Mouse (Mus musculus): ENCODE measurements around the gene Msrb3.
"Not testable (repeated sequence)": the region's sequence is repeated elsewhere in the genome, so short reads cannot be mapped to it uniquely, and the experiment has no call there.

Gene Msrb3

DNA sequence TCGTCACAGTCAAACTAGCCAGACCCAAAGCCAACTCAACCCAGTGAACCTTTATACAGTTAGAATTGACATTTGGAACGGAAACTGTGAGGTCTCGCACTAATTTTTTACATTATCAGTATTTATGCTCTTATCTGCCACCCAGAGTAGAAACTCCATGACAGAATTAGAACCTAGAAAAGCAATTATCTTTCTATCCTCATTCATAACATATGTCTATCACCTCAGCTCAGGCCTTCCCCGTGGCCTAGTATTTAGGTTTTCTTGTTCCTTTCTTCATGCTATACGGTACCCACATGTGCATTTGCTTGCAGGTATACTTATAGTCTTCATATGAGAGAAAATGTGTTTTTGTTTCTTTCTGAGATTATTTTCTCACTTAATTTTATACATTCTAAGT is 146.4 kb downstream of the Msrb3 start:
- DNase-seq (ENCODE audit: low read depth in 1 of 2, low spot score in 2 of 2) = no peak

DNA sequence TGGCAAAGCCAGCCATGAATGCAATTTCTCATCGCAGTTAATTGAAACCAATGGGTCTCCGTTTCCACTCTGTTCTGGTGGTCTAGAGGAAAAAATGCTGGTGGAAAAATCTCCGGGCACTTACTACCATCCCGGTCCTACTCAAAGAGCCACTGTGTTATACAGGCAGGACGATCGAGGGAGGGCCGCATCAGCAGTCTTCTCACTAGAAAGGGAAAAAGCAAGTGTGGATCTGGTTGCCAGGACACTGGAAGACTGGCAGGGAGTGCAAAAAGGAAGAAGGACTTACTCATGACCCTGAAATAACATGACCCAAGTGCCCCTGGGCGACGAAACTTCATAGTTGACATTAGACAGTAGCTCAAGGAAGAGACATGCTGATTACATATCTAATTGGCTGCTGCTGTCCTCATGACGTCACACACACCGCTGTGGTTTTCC is 147.1 kb downstream of the Msrb3 start:
- no peak for DNase-seq (ENCODE audit: low read depth in 1 of 2, low spot score in 2 of 2)

DNA sequence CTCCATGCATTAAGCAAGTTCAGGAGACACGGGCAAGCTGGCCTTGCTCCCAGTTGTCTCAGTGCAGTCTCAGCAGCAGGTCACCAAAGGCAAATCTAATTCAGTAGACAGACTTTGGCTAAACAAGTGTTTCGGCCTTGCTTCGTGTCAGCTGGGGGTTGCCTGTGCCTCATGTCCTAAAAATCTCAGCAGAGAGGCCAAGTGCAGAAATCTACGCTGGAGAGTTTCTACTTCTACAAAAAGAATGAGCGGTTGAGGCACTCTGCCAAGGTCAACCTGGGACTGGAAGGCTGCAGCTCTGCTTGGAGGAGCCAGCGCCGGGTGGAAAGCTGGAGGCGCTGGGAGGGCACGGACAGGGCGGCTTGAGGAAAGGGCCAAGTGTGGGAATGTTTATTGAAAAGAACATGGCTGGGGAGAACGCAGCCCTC is 147.6 kb downstream of the Msrb3 start:
- DNase-seq (ENCODE audit: low read depth in 1 of 2, low spot score in 2 of 2) = no peak

DNA sequence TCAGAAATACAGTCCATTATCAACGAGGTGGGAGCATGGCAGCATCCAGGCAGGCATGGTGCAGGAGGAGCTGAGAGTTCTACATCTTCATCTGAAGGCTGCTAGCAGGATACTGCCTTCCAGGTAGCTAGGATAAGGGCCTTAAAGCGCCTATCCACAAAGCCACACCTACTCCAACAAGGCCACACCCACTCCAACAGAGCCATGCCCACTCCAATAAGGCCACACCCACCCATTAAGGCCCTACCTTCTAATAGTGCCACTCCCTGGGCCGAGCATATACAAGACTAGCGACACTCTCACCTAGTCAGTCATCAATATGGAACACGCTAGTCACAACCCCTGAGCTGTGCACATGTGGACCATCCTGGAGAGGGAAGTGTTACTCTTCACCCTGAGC is 149.3 kb downstream of the Msrb3 start:
- not testable (repeated sequence) for DNase-seq (ENCODE audit: low read depth in 1 of 2, low spot score in 2 of 2)

DNA sequence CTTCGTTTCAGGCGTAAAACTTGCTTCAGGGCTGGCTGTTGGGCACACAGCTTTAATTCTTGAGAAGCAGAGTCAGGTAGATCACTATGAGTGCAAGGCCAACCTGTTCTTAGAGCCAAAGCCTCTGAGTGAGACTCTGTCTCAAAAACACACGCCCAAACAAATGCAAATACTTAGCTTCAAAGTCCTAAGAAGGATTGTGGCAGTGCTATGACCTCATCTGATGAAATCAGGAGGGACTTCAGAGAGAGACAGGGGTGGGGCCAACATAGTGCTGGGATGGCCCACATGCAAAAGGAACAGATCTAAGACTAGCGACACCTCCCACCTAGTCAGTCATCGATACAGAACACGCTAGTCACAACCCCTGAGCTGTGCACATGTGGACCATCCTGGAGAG is 150.7 kb downstream of the Msrb3 start:
- no peak for DNase-seq (ENCODE audit: low read depth in 1 of 2, low spot score in 2 of 2)

DNA sequence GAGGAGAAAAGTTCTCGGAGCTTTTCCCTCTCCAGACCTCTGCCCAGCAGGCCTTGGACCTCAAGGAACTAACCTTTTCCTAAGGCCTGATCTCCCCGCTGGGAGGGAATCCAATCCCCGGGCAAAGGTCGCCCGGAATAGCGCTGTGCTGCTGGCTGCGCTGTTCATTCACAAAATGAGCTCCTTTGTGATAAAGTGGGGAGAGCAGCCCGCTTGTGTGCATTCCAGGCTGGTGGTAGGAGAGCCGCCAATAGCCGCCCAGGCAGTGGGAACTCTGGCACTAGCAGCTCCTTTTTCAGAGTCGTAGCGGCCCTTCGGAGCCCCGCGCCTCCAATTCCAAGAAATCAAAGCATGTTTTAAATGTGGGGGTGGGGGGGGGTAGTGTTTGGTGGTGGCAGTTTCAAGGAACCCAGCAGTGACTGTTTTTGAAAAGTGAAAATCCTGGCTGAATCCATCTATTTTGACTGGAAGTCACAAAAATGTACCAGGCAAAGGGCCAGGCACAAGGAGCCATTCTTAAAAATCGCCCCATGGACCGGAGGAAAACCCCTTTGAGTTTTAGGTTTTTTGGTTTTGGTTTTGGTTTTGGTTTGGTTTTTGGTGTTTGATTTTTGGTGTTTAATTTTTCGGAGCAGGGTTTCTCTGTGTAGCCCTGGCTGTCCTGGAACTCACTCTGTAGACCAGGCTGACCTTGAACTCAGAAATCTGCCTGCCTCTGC is 153.6 kb downstream of the Msrb3 start:
- no peak for DNase-seq (ENCODE audit: low read depth in 1 of 2, low spot score in 2 of 2)

DNA sequence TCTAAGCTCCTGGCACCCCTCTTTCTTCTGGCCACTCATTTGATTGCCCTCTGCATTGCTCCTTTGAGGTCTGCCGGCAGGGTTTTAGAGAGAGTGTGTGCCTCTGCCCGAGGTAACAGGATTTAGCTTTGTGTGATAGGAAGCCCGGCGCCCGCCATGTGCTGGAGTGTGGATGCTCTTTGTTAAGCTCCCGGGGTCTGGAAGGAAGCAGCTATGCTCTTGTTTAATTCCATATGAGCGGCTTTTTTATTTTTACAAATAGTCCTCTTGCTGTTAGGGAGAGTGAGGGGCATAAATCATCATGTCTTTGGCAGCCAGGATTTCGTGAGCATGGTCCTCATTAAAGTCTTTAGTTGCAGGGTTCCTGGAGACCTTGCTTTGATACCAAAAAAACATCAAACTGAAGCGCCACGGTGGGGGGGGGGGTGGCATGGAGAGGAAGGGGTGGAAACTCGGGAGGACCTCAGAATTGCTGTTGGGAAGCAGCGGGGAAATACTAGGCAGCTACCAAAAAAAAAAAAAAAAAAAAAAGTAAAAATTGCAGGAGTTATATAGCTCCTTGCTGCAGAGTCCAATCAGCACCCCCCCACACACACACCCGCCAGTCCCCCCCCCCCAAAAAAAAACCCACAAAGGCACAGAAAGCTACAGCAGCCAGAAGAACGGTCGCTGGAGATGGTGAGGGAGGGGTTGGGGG is 154.3 kb downstream of the Msrb3 start:
- no peak for DNase-seq (ENCODE audit: low read depth in 1 of 2, low spot score in 2 of 2)

DNA sequence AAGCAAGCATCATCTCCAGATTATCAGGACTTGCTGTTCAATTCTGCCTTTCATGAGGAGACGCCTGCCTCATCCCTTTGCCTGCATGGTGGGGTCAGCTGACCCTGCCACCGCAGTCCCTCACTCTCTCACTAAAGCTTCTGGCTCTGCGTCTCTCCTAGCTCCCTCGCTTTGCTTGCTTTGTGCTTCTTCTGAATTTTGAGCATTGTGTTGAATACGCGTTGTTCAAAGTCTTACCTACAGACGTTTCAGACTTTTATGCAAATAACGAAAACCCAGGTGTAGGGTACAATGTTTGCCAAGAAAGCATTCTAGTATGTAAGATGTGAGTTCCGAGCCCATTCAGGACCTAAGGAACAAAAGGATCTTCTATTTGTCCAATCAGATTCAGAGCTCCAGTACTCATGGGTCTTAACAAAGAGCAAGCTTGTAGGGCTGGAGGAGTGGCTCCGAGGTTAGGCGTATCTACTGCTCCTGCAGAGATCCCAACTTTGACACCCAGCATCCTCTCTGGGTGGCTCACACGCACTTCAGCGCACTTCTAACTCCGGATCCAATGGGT is 162.3 kb downstream of the Msrb3 start:
- no peak for DNase-seq (ENCODE audit: low read depth in 1 of 2, low spot score in 2 of 2)

DNA sequence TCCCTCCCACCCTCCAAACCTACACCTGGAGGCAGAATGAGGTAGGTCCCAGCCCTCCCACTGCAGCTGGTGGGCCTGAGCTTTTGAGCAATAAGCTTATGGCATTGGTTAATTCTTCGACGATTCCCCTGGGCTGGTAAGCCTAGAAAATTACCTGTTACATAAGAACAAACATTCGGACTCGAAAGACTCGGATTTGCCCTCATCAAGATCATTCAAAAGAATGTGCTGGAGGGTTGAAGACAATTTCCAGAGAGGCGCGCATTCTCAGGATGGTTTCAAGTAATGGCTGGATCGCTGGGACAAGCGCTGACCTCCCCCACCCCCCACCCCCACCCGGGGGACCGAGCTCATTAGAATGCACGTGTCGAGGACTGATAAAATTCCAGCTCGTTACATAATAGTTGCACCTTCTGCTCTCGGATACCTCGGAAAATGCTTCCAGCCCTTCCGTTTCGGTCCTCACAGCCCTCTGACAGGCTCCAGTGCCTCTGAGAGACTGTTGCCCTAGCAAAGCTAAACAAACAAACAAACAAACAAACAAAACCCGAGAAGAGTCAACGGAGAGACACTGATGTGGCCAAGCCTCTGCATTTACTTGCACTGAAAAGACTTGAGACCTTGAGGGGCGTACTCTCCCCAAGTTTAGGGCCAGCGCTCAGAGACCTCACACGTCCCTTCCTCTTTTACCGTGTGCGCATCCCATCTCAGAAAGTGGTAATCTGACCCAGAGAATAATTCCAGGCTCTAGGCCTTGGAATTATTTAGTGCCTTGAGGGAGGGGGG is 163.0 kb downstream of the Msrb3 start:
- DNase-seq (ENCODE audit: low read depth in 1 of 2, low spot score in 2 of 2) = no peak

DNA sequence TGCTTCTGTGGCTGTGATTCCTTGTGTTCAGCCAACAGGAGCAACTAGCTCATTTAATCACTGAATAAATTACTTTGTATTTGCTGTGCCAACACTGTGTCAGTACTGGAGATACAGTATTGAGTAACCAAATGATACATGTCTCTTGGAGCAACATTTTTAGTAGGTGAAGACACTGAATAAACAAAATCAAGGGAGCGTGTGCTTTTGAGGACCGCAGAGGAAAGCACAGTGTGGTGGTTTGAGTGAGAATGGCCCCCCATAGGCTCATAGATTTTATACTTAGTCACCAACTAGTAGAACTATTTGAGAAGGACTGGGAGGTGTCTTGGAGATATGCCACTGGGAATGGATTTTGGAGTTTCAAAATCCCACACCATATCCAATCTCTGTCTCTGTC is 164.5 kb downstream of the Msrb3 start:
- no peak for DNase-seq (ENCODE audit: low read depth in 1 of 2, low spot score in 2 of 2)
